Mouse (Mus musculus) megakaryocyte, embryonic 14.5 days (primary cell): ENCODE measurements at regions not wholly inside any gene's neighbourhood (a gene's known extent, or its start where the extent isn't known, plus 50 kb on each side); places are given as distances from the start of the nearest gene placed in this dataset.

ENCODE experiments used
- H3K27me3 ChIP-seq: replicated peaks from 2 replicates; pipeline ENCODE3; 2012; ENCODE audit warnings: inconsistent platforms
- H3K36me3 ChIP-seq: replicated peaks from 2 replicates; pipeline ENCODE3; 2012; ENCODE audit warnings: low read length, inconsistent platforms, mixed read lengths
- H3K4me1 ChIP-seq: 2 replicates; pipeline ENCODE4 v1.6.1; 2012; ENCODE audit warnings: inconsistent platforms
- H3K4me3 ChIP-seq: replicated peaks from 2 replicates; pipeline ENCODE3; 2012; ENCODE audit warnings: moderate library complexity, mild to moderate bottlenecking, inconsistent platforms
- H3K9me3 ChIP-seq: 2 replicates; pipeline ENCODE4 v1.6.1; 2012; ENCODE audit warnings: inconsistent platforms
- FLI1 ChIP-seq: IDR thresholded peaks from 2 replicates; pipeline ENCODE4 v1.6.1; 2012; ENCODE audit warnings: low read length, inconsistent platforms, mixed read lengths
- GATA1 ChIP-seq: IDR thresholded peaks from 3 replicates; pipeline ENCODE4 v1.6.1; 2012; ENCODE audit warnings: mixed read lengths, low read length, inconsistent platforms, borderline replicate concordance

DNA sequence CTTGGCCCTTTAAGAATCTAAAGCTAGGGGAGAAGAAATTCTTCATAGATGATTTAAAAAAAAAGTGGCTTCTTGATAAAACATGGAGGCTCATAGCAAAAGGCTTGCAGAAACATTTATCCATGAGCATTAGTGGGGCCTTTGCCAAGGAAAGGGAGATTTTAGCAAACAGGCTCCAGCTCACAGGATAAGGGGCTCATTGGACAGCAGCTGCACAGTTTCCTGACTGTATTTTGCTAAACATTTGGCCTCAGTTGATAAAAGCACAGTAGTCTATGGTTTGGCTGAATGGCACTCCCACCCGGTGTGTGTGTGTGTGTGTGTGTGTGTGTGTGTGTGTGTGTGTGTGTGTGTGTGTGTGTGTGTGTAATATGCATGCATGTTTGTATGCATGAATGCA, 228.2 kb upstream of the Ank start:
- H3K27me3 ChIP-seq, result no peaks in the 10 kb centered on the region
- H3K4me3 ChIP-seq, result no peak overlapping the region
- no peaks in the 10 kb centered on the region for H3K4me1 ChIP-seq
- TF ChIP-seq GATA1 (no peak), FLI1 (no peak)
- H3K9me3 ChIP-seq, result no peaks in the 10 kb centered on the region
- no peaks in the 10 kb centered on the region for H3K36me3 ChIP-seq

DNA sequence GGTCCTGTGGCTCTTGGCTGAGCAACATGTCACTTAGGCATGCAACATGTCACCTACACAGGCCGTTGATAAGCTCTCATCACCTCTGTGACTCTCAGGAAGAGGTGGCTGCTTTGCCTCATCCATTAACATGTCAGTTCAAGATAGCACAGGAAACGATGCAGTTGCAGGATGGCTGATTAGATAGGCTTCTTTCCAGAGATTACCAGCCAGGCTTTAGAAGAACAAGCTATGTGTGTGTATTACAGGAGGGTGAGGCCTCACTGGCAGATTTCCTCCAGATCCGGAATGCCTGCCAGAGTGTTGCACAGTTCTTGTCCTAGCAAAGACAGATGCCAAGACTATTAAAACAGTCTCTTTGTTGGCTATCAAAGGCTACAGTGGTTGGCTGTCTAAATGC, 220.2 kb upstream of the Ank start:
- no peak for TF ChIP-seq FLI1
- no peak for TF ChIP-seq GATA1
- Histone ChIP-seq H3K9me3 (no peaks in the 10 kb centered on the region), H3K4me3 (no peak overlapping the region), H3K36me3 (no peaks in the 10 kb centered on the region), H3K27me3 (no peaks in the 10 kb centered on the region), H3K4me1 (no peaks in the 10 kb centered on the region)

DNA sequence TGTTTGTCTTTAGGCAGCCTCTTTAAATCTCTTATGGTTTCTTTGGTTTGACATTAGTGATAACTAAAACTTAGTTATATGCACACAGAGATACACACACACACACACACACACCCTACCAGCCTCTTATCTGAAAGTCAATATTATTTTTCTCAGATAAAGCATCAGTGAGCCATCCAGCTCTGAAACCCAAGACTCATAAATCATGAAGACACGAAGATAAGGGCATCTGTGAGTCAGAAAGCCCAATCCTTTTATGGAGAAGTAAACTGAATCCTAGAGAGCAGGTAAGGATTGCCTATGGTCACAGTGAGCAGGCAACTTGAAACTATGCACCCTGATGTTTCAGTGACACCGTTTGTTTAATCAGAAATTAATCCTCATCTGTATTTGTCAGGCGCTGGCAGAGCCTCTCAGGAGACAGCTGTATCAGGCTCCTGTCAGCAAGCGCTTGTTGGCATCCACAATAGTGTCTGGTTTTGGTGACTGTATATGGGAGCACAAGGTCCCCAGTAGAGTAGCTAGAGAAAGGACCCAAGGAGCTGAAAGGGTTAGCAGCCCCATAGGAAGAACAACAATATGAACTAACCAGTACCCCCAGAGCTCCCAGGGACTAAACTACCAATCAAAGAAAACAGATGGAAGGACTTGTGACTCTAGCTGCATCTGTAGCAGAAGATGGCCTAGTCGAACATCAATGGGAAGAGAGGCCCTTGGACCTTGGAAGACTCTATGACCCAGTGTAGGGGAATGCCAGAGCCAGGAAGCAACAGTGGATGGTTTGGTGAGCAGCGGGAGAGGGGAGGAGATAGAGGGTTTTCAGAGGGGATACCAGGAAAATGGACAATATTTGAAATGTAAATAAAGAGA, 207.3 kb upstream of the Ank start:
- Histone ChIP-seq H3K36me3 (no peaks in the 10 kb centered on the region), H3K4me1 (no peaks in the 10 kb centered on the region), H3K27me3 (no peaks in the 10 kb centered on the region), H3K4me3 (no peak overlapping the region), H3K9me3 (peaks cover 20% of the 10 kb centered on the region)
- TF ChIP-seq FLI1, result no peak
- TF ChIP-seq GATA1, result no peak

DNA sequence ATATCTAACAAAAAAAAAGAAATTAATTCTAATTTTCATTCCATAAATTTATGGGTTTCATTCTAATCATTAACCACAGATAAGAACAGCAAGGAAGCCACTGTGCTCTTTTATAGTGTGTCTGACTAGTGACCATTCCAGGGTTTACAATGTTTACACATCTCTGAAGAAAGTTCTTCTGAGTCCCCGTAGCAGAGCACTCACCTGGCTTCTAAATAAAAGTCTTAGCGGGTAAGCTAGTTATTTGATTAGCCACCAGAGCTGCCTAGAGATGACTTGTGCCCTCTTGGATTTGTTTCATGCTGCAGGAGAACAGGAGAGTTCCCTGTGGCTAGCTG, 206.7 kb upstream of the Ank start:
- no peak overlapping the region for H3K4me3 ChIP-seq
- H3K9me3 ChIP-seq, result peaks cover 20% of the 10 kb centered on the region
- H3K27me3 ChIP-seq, result no peaks in the 10 kb centered on the region
- H3K36me3 ChIP-seq, result no peaks in the 10 kb centered on the region
- TF ChIP-seq GATA1 (no peak), FLI1 (no peak)
- H3K4me1 ChIP-seq, result no peaks in the 10 kb centered on the region

DNA sequence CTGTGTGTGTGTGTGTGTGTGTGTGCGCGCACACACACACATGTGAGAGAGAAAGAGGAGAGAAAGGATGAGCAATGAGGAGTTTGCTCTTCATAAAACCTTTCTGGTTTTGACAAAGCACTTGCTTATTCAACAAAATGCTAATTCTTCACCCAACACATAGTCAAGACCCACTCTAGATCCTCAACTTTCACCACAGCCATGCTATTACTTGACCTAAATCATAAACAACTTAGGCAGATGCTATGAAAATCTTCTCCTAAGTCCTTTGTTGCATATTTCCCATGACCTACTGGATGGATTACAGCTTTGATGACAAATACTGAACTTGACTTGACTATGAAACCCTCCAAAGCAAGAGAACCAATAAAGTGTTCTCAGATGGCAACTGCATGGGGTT, 196.3 kb upstream of the Ank start:
- H3K9me3 ChIP-seq, result no peaks in the 10 kb centered on the region
- no peaks in the 10 kb centered on the region for H3K27me3 ChIP-seq
- H3K4me1 ChIP-seq, result no peaks in the 10 kb centered on the region
- H3K4me3 ChIP-seq, result no peak overlapping the region
- H3K36me3 ChIP-seq, result no peaks in the 10 kb centered on the region
- no peak for TF ChIP-seq FLI1
- no peak for TF ChIP-seq GATA1

DNA sequence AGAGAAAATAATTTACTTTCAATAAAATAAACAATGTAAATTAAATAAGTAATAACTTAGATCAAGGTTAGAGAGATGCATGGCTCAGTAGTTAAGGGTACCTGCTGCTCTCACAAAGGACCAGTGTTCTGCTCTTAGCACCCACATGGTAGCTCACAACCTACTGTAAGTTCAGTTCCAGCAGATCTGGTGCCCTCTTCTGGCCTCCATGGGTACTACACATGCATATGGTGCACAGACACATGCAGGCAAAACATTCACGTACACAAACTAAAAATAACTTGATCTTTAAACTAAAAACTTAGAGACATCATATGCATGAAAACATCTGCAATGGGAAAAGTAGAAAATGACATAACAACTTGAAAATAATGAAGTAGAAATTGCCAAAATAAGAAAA, 184.2 kb upstream of the Ank start:
- Histone ChIP-seq H3K27me3 (no peaks in the 10 kb centered on the region), H3K9me3 (peaks cover 15% of the 10 kb centered on the region), H3K4me1 (no peaks in the 10 kb centered on the region), H3K4me3 (no peak overlapping the region), H3K36me3 (no peaks in the 10 kb centered on the region)
- TF ChIP-seq FLI1 (no peak), GATA1 (no peak)

DNA sequence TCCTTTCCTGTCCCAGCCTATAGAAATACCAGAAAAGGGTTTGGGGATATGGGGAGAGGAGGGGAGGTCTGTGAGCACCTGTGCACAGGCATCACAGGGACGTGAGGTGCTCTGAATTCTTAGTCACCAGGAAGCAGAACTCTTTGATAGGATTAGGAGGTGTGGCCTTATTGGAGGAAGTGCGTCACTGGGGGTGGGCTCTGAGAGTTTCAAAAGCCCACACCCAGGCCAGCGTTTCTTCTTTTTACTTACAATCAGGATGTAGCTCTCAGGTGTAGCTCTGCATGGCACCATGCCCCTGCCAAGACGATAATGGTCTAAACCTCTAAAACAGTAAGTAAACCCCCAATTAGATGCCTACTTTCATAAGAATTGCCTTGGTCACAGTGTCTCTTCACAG, 162.6 kb upstream of the Ank start:
- H3K9me3 ChIP-seq, result 0 out of 2 replicates have a peak, but pooled peaks cover 7% of the 10 kb centered on the region
- TF ChIP-seq GATA1 (no peak), FLI1 (no peak)
- no peaks in the 10 kb centered on the region for H3K4me1 ChIP-seq
- H3K36me3 ChIP-seq, result no peaks in the 10 kb centered on the region
- H3K27me3 ChIP-seq, result no peaks in the 10 kb centered on the region
- H3K4me3 ChIP-seq, result no peak overlapping the region

DNA sequence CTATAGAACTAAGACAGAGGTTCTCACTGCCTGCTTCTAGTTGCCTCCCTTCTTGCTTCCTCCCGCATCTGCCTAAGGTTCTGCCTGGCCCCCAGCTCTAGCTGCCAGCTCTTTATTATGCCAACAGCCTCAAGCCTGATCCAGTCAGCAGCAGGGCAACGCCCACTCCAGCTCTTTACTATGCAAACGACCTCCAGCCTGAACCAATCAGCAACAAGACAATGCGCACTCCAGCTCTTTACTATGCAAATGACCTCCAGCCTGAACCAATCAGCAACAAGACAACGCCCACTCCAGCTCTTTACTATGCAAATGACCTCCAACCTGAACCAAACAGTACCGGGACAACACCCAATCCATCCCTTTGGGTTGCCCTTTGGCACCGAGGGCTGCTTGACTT, 162.2 kb upstream of the Ank start:
- 0 out of 2 replicates have a peak, but pooled peaks cover 7% of the 10 kb centered on the region for H3K9me3 ChIP-seq
- H3K36me3 ChIP-seq, result no peaks in the 10 kb centered on the region
- no peak for TF ChIP-seq FLI1
- TF ChIP-seq GATA1, result no peak
- H3K4me3 ChIP-seq, result no peak overlapping the region
- H3K4me1 ChIP-seq, result no peaks in the 10 kb centered on the region
- no peaks in the 10 kb centered on the region for H3K27me3 ChIP-seq

DNA sequence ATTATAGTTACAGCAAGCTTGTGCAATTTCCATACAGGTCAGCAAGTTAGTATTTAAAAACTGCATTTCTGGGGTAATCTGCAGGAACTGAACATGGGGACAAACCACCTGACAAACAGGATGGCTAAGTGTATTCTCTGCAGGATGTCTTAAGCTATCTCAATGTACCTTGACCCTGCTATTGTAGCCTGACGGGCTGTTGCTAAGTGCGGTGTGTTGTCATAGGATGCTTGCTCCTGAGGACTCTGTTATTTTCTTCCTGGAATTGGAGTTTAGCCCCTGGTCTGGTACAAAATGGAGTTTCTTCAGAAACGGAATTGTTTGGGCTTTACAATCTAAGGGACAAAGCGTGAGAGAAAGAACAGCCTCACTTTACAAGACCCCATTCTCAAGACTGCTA, 161.4 kb upstream of the Ank start:
- H3K36me3 ChIP-seq, result no peaks in the 10 kb centered on the region
- no peak overlapping the region for H3K4me3 ChIP-seq
- no peaks in the 10 kb centered on the region for H3K4me1 ChIP-seq
- TF ChIP-seq FLI1 (no peak), GATA1 (no peak)
- no peaks in the 10 kb centered on the region for H3K27me3 ChIP-seq
- 0 out of 2 replicates have a peak, but pooled peaks cover 7% of the 10 kb centered on the region for H3K9me3 ChIP-seq

DNA sequence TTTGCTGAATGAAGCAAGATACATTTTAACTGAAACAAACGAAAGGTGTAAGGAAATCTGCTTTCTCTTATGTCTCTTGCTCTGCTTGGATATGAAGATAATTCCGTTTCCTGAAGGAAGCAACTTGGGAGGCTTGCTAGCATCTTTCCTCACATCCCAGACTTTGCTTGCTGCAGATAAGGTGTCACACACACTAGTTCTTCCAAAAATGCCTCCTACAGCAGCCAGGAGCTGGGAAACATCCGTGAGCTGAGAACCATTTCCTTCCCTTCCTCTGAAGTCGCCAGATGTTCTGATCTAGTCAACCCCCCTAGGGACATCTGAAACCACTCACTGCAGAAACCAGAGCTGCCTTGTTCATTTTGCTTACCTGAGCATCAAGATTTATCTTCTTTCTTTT, 157.8 kb upstream of the Ank start:
- 0 out of 2 replicates have a peak, but pooled peaks cover 7% of the 10 kb centered on the region for H3K9me3 ChIP-seq
- H3K4me1 ChIP-seq, result no peaks in the 10 kb centered on the region
- H3K4me3 ChIP-seq, result no peak overlapping the region
- H3K27me3 ChIP-seq, result peaks cover 2% of the 10 kb centered on the region
- no peaks in the 10 kb centered on the region for H3K36me3 ChIP-seq
- TF ChIP-seq GATA1 (no peak), FLI1 (no peak)
